Mouse (Mus musculus) cerebellum, adult (tissue): Measurements from ENCODE around the gene Slc35g2.

ENCODE experiments used
- ATAC-seq: cut with Nextera tagmentation; 2 replicates; pipeline ENCODE4 v1.9.2; 2017; ENCODE audit warnings: mild to moderate bottlenecking, moderate library complexity, mixed read lengths; ENCODE audit not compliant: insufficient number of reproducible peaks, low FRiP score, low TSS enrichment

The Slc35g2 gene

DNA sequence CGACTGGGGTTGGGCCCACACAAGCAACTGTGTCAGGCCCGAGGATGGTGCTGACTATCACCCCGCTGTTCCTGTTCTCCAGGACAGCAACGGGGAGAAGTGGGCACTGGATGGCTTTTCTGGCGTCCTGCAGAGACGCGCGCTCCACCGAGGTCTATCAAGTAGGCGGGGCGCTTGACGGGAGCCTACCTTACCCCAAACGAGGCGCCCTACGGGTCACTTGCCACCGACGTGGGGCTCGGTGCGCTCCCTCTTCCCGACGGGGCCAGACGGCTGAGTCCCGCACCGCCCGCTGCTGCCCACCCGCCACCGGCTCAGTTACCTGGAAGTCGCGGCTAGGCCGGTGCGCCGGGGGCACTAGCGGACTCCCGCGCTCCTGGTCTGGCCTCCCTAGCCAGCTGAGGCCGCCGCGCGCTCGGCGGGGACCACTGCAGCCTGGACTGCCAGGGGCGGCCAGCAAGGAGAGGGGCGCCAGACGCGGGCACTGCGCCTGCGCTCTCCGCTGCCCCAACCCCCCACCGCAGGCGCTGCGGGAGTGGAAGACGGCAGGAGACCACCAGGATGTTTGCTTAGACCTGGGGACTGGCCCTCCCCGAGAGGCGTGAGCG is at the start of gene Slc35g2:
Slc35g2 (minus strand) TSS at position 465 of the 608 bp plus-strand sequence.
- ATAC-seq, result peak; percentile 57; the same call in 1 of the 2 replicates

DNA sequence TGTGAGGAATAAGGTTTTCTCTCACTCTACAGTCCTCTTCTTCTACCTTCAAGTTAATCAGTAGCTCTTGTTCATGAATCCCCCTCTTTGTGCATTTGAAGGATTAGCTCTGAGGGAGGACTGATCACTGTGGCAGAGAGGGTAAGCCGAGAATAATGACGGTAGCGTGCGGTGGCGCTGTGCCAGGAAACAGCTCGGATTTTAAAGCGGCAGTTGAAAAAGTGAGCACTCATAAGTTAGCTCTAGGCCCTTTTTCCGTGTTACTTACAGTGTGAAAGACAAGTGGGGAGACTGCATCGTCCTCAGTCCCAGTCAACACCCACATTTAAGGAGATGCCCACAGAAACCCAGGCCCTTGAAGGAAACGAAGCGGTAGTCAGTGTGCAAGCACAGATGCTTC is 46.1 kb upstream of the Slc35g2 start:
- ATAC-seq, result no peak

- no peak for ATAC-seq
Observed at GRCm38 (mm10) chr9:100613501-100614071, 42.7 kb upstream of the Slc35g2 start.

- no peak for ATAC-seq
Observed at GRCm38 (mm10) chr9:100605985-100606554, 35.2 kb upstream of the Slc35g2 start.

DNA sequence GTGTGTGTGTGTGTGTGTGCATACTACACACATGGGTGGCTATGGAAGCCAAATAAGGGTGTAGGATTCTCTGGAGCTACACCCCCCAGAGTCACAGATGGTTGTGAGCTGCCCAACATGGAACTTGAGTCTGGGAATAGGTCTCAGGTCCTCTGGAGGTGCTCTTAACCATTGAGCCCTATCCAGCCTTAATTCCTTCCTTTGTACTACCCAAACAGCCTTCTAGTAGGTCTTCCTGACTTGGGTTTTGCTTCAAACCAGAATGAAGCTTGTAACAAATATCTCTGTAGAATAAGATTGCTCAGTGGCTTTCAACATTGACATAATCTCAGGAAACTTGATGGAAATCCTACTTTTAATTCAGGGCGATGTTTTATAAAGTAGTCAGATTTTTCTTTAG is 34.6 kb upstream of the Slc35g2 start:
- ATAC-seq, result no peak

DNA sequence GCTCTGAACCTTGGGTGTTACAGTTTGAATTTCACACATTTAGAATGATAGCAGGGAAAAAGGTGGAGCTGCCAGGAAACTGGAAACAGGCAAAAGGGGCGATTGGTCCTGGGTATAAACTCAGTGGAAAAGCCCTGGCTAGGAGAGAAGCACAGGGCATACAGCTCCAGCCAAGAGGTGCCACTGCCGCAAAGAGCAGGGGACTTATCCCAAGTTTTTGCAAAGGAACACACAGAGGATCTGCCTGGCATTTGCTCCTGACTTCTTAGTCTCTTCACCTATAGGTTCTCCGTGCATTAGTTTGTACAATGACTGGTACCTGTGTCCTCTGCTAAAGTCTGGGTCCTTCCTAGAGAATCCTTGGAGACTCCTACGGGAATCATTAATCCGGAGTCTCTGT is 32.3 kb upstream of the Slc35g2 start:
- no peak for ATAC-seq

DNA sequence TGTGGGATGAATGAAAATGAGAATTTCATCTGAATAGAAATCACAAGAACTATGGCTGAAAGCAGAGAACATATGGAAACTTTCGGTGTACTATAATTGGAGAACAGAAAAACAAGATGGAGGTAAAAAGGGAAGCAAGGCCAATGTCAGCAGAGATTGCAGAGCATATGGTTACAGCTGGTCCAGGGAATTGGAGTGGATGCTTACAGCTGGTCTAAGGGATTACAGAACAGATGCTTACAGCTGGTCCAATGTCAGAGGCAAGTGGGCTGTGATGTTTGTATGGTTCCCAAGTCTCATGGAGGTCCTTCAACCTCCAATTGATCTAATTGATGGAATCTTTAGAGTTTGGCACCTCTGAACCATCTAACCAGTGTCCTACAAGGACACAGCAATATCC is 31.2 kb upstream of the Slc35g2 start:
- ATAC-seq, result no peak

GRCm38 (mm10) chr9:100599761-100600328 is 29.0 kb upstream of the Slc35g2 start:
- ATAC-seq, result no peak; the same call in 1 of the 2 replicates

DNA sequence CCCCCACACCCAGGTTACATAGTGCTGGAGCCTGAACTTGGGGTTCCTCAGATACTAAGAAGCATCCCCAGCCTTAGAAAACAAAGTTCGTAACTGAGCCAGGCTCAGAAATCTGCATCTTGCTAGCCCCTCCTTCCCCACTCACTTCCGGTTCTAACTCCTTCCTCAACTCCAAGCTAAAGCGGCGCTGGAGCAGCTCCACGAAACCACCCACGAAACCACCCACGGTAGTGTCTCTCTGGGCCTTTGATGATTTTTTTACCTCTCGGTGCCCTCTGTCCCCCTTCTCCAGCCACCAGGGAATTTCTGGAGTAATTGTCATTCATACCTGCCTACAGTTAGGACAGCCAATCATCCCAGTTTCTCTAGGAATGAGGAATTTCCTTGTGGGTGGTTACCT is 26.7 kb upstream of the Slc35g2 start, which contains the start of gene Stag1:
Stag1 (plus strand) TSS at position 253 of the 400 bp plus-strand sequence.
- no peak for ATAC-seq

DNA sequence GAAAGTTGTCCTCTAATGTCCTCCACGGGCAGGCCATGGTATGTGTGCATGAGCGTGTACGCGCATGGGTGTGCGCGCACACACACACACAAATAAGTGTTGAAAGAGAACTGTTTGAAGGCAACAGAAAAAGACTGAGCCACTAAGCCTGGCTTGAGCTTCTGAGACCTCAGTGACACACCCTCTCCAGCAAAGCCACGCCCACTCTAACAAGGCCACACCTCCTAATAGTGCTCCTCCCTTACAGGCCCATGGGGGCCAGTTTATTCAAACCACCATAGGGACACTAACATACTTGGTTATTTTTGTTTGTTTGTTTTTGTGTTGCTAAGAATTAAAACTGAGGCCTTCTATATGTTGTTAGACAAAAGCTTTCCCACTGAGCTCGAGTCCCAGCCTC is 25.4 kb upstream of the Slc35g2 start:
- ATAC-seq, result no peak

DNA sequence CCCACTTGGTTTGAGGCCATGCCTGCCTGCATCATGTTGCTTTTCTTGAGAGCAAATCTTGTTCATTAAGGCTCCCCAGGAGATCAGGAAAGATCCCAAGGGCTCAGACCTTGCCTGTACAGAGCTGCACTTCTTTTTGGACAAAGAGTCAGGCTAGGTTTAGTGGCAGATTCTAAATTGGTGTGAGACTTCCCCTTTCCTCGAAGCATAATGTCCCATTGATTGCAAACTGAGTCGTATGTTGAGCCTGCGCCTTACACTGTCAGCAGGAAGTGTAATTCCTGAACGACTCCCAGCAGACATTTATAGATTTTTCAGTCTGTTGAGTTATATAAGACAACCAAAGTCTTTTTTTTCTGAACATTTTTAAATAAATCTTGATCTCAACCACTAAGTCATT is 19.6 kb upstream of the Slc35g2 start:
- ATAC-seq, result no peak

GRCm38 (mm10) chr9:100584031-100584430 is 13.1 kb upstream of the Slc35g2 start:
- ATAC-seq, result no peak

DNA sequence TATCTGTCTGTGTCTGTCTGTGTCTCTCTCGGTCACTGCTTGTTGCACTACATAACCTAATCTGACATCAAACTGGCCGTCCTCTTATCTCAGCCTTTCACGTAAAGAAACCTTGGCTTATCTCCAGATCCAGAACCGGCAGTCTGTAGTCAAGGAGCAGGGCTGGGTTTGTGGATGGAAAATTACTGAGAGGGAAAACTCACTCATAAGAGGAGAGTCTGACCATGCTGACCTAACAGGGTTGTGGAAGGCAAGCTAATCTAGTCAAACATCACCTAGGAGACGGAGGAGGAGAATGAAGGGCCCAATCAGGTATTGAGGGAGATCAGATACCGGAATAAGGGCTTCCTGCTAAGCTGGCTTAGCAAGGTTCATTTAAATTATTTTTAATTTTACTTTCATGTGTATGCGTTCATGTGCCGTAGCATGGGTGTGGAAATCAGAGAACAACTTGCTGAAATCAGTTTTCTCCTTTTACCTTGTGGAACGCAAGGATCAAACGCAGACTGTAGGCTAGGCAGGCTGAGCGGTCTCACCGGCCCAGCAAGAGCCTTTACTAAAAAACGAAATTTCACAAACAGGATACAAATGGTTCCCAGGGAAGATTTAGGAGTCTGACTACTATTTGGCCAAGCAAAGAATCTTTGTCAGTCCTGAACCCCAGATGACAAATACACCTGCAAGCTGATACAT is 12.1 kb upstream of the Slc35g2 start:
- peak; percentile 70; the same call in 1 of the 2 replicates for ATAC-seq

- peak; percentile 45; the same call in 1 of the 2 replicates for ATAC-seq
Observed at GRCm38 (mm10) chr9:100581543-100582492, 10.9 kb upstream of the Slc35g2 start.

- no peak for ATAC-seq
Observed at GRCm38 (mm10) chr9:100580196-100580740, 9.4 kb upstream of the Slc35g2 start.

GRCm38 (mm10) chr9:100573942-100574341 is 3.1 kb upstream of the Slc35g2 start:
- ATAC-seq, result no peak

GRCm38 (mm10) chr9:100573300-100573699 is 2.4 kb upstream of the Slc35g2 start:
- no peak for ATAC-seq

- no peak for ATAC-seq
Observed at GRCm38 (mm10) chr9:100571511-100571910, 621 bp upstream of the Slc35g2 start.

GRCm38 (mm10) chr9:100569798-100570625 is 878 bp downstream of the Slc35g2 start:
- peak; percentile 88 for ATAC-seq
